Mouse (Mus musculus) neural tube, embryonic 12.5 days (tissue): Measurements from ENCODE around the gene Ldlrad3. TPM values are rescaled to one million over a fixed set of nuclear protein-coding genes. Genes with fewer than 3 reads are reported as not detected.

Source experiments
- ATAC-seq: fragments of 200-750 bp; cut with Nextera tagmentation; 2 replicates; pipeline ENCODE4 v1.8.0; 2017; ENCODE audit warnings: low read depth, mild to moderate bottlenecking, moderate TSS enrichment, moderate library complexity; ENCODE audit not compliant: low FRiP score
- H3K27ac ChIP-seq: fragments of 300-500 bp; sonication (generic); 2 replicates; pipeline ENCODE4 v1.5.1; 2016
- H3K27me3 ChIP-seq: fragments of 300-500 bp; sonication (generic); replicated peaks from 2 replicates; pipeline ENCODE4 v1.6.1; 2016; ENCODE audit warnings: mild to moderate bottlenecking
- H3K36me3 ChIP-seq: fragments of 300-500 bp; sonication (generic); 2 replicates; pipeline ENCODE4 v1.6.1; 2016; ENCODE audit warnings: mild to moderate bottlenecking
- H3K4me1 ChIP-seq: fragments of 300-500 bp; sonication (generic); 2 replicates; pipeline ENCODE4 v1.6.1; 2016
- H3K4me2 ChIP-seq: fragments of 300-500 bp; sonication (generic); replicated peaks from 2 replicates; pipeline ENCODE4 v1.6.1; 2016; ENCODE audit warnings: mild to moderate bottlenecking
- H3K4me3 ChIP-seq: fragments of 300-500 bp; sonication (generic); 2 replicates; pipeline ENCODE4 v1.5.1; 2016
- H3K9ac ChIP-seq: fragments of 300-500 bp; sonication (generic); 2 replicates; pipeline ENCODE4 v1.6.1; 2016; ENCODE audit warnings: mild to moderate bottlenecking
- H3K9me3 ChIP-seq: fragments of 300-500 bp; sonication (generic); 2 replicates; pipeline ENCODE4 v1.6.1; 2016; ENCODE audit warnings: mild to moderate bottlenecking
- WGBS: fragments of 180-500 bp; shearing (Covaris S2); methylation state at CpG from one replicate; pipeline ENCODE4 v1.1.7; 2016; 5-methylcytosine and 5-hydroxymethylcytosine counted together
- polyA plus RNA-seq: library from polyadenylated mRNA; unstranded; fragments of >200 nt; fragmentation: Nextera tagmentation; extraction: Ambion mirVana; gene quantifications from 2 replicates; pipeline ENCODE4 v1.2.1, GENCODE M21; 2016

The Ldlrad3 gene
- polyA plus RNA-seq, 1 experiment from 2014 or later: 57.9 TPM

DNA sequence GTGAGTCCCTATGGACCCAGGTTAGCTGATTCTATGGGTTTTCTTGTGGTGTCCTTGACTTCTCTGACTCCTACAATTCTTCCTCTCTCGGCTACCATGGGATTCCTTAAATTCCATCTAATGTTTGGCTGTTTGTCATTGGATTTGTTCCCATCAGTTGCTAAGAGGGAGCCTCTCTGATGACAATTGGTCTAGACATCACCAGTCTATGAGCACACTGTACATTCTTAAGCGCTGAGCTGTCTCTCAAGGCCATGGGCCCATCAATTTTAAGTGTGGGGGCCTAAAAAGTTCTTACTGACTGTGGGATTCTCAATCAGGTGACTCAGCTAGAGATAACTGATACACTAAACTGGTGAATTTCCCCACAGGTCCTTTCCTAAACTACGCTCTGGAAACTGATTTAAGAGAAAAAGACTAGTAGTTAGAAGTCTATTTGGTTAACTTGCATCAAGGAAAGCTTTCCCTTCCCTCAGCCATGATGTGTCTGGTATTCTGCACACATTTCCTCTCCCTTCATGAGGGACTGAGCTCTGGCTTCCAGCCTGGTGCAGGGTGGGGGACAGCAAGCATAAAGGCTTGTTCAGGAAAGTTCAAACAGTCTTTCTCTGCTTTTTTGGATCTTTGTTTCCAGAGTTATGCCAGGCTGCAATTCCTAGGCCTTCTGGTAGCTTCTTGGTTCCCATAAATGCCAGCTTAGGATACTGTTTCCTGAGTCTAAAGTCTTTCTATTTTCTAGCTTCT lies 199.7 kb downstream of the Ldlrad3 start:
- ATAC-seq: no peak
- H3K27ac ChIP-seq: no peak overlapping the region
- 82% methylated on average over 3 of the region's 3 CpGs for WGBS

DNA sequence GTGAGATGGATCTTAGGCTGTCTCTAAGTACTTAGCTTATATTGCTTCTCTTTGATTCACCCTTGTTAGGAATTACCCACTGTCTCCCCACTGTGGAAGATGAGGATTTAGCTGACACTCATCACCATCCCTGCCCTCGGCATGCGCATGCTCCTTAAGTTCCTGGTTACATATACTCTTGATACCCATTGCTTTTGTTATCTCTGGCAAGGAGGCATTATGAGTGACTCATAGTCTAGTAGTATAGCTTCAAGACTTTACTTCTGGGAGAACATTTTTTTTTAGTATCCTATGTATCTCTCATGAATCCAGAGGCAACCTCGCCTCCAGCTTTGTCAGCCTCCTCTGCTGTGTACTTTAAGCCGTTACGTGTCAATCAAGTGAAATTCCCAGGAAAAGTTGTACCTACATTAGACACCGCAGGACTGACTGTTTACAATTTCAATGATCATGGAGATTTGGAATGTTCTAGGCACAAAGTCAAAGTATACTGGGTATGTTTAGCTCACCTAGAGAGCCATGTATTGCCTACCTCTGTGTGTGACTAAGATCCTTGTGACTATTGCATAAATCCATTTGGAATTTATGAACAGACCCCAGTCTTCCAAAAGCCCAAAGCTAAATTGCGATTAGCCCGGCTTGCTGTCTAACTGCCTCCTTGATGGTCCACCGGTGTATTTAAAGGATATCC lies 202.2 kb downstream of the Ldlrad3 start:
- Histone ChIP-seq H3K36me3 (no peaks in the 10 kb centered on the region), H3K9me3 (no peaks in the 10 kb centered on the region), H3K4me1 (peaks cover 26% of the 10 kb centered on the region), H3K4me3 (no peak overlapping the region), H3K9ac (no peak overlapping the region), H3K4me2 (no peak overlapping the region), H3K27me3 (no peaks in the 10 kb centered on the region), H3K27ac (no peak overlapping the region)
- WGBS: 88% methylated on average over 9 of the region's 9 CpGs
- no peak for ATAC-seq

More for the DNA sequence above, 199.7 kb downstream of the Ldlrad3 start:
- Histone ChIP-seq H3K4me3 (no peak overlapping the region), H3K9ac (no peak overlapping the region), H3K9me3 (no peaks in the 10 kb centered on the region), H3K4me2 (no peak overlapping the region), H3K4me1 (peaks cover 7% of the 10 kb centered on the region), H3K36me3 (no peaks in the 10 kb centered on the region), H3K27me3 (no peaks in the 10 kb centered on the region)

DNA sequence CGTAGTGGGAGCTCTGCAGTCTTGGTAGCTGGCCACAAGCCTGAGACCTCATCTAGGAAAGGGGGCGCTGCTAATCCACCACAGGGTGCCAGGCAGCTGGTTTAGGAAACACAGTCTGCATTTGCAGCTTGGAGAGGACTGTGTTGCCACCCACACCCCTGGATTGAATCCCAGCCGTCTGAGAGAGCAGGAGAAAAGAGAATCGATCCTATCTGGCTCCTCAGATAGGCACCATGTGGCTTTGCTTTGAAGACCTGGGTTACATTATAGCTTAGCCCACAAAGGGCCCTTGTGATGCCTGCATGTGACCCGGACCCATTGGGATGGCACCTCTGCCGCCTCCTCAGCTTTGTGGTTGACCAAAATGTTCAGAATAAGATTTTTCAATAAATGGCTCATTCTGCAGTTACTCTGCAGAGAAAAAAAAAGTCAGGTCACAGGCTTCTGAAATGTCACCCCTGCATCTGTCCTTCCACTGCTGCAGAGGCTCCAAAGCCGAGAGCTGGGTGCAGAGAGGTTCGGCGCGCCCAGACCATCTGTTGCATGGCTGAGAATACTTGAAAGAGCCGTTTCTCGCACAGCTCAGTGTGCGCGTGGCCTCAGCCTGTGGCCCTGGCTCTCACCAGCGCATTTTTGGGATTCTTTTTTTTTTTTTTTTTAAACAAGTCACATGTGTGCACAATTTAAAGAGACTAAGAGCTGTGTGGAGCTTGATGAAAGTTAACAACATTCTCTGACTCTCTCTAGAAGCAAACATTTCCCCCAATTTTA lies 202.9 kb downstream of the Ldlrad3 start:
- Histone ChIP-seq H3K9me3 (no peaks in the 10 kb centered on the region), H3K4me3 (no peak overlapping the region), H3K27me3 (no peaks in the 10 kb centered on the region), H3K27ac (no peak overlapping the region), H3K36me3 (no peaks in the 10 kb centered on the region), H3K9ac (no peak overlapping the region), H3K4me1 (peaks cover 33% of the 10 kb centered on the region), H3K4me2 (no peak overlapping the region)
- ATAC-seq: no peak
- 35% methylated on average over 15 of the region's 15 CpGs for WGBS

DNA sequence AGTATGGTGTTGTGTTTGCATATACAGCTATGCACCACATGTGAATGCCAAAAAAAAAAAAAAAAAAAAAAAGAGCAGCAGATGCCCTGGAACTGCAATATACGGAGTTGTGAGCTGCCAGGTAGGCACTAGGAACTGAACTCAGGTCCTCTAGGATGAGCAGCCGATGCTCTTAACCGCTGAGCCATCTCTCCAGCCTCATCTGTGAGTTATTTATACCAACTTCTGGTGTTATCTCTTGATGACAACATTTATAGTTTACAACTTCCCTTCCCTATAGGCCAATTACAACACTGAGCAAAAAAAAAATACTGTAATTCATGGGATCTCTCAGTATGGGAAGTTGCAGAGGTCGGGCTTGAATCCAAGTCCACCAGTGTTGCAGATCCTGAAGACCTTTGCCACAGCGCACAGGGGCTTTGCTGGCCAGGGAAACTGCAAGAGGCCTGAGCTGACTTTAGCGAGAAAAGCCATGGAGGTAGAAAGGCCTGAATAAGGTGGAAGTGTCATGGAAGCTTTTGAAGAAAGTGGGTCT lies 204.2 kb downstream of the Ldlrad3 start:
- Histone ChIP-seq H3K4me3 (no peak overlapping the region), H3K9ac (no peak overlapping the region), H3K4me1 (peaks cover 42% of the 10 kb centered on the region), H3K36me3 (no peaks in the 10 kb centered on the region), H3K9me3 (no peaks in the 10 kb centered on the region), H3K4me2 (no peak overlapping the region), H3K27ac (no peak overlapping the region), H3K27me3 (no peaks in the 10 kb centered on the region)
- WGBS: 90% methylated on average over 6 of the region's 6 CpGs
- no peak for ATAC-seq

DNA sequence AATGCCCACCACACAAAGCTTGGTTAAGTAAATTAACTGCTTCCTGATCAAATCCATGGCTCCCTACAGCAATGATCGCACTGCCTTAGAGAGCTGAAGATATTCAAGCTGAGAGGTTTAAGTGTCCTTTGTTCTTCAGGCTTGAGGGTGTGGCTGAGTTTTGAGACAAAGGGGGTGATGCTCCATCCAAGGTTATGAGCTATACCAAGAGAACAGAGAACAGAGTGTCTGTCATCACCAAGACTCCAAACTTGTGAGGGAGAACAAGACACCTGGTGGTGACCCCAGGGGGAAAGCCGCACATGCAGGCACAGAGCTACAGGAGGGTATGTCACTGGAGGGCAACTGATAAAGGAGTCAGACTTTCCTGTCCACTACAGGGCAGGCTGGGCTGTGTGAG lies 205.0 kb downstream of the Ldlrad3 start:
- no peak overlapping the region for H3K4me2 ChIP-seq
- H3K9me3 ChIP-seq: no peaks in the 10 kb centered on the region
- H3K27ac ChIP-seq: no peak overlapping the region
- H3K27me3 ChIP-seq: no peaks in the 10 kb centered on the region
- no peaks in the 10 kb centered on the region for H3K36me3 ChIP-seq
- H3K4me1 ChIP-seq: peaks cover 42% of the 10 kb centered on the region
- H3K9ac ChIP-seq: no peak overlapping the region
- no peak for ATAC-seq
- no peak overlapping the region for H3K4me3 ChIP-seq
- 70% methylated on average over 2 of the region's 2 CpGs for WGBS

DNA sequence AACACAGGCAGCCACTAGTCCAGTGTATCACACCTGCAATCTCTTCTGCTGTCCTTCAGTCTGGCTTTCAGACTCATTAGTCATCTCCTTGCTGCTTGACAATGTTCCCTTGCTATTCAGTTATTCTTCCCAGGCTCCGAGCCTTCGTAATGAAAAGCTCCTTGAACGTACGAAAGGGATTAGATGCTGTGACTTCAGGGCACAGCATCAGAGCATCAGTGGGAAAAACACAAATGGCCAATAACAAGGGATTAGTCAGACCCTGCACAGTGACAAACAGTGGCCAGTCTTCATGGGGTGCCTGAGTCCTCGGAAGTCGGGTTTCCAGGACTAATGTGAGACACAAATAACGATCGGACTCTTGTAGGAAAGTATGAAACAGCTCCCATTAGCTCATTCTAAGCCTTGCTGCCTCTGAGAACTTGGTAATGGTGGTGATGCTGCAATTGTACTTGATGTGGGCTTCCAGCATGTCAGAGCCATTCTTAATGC lies 205.7 kb downstream of the Ldlrad3 start:
- Histone ChIP-seq H3K4me3 (no peak overlapping the region), H3K36me3 (no peaks in the 10 kb centered on the region), H3K27ac (no peak overlapping the region), H3K4me2 (no peak overlapping the region), H3K4me1 (peaks cover 42% of the 10 kb centered on the region), H3K9me3 (no peaks in the 10 kb centered on the region), H3K27me3 (no peaks in the 10 kb centered on the region), H3K9ac (no peak overlapping the region)
- ATAC-seq: no peak
- 62% methylated on average over 8 of the region's 8 CpGs for WGBS

DNA sequence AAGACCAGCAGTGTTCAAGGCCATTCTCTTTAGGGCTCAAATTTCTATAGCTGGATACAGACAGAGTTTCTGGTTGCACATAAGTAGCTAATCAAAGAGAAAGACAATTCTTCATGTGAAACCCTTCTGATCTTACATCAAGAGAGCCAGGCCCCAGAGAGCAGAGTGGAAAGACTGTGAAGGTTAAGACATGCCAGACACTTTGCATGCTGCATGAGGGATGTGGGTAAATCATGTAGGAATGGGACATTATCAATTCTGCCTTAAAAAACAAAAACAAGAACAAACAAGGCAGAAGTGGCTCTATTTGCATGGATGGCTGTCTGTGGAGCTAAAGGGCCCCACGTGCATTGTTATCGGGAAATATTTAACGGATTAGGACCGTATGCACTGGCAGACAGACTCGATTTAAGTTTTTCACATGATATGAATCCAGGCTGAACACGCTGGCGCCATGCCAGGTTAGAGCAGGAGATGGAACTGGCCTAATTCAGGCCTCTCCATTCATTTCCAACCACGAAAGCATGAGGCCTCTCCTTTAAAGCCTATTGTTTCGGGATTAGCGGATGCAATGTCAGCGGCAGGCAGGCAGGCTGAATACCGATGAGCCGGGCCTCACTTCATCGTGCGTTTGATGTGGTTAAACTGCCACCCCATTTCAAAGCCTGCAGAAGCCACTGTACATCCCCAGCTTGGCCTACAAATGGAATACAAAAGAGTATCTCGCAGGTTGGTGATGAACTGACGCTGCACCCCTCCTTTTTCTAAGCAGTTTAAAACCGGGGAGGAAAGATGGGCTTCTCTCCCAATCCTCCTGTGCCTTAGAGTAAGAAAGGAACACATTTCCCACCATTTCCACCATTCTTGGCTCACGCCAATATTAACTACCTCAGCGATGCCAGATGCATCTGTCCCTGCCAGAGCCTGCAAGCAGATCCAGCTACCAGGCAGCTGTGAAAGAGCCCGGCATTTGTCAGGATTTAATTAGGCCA lies 207.4 kb downstream of the Ldlrad3 start:
- ATAC-seq: peak; percentile 70
- Histone ChIP-seq H3K4me3 (no peak overlapping the region), H3K9ac (peak overlapping the region; percentile 38; the same call in 1 of the 2 replicates), H3K27me3 (no peaks in the 10 kb centered on the region), H3K4me1 (peaks cover 42% of the 10 kb centered on the region), H3K9me3 (no peaks in the 10 kb centered on the region), H3K36me3 (no peaks in the 10 kb centered on the region), H3K4me2 (peak overlapping the region; percentile 31; the same call in 1 of the 2 replicates), H3K27ac (peak overlapping the region; percentile 77)
- WGBS: 11% methylated on average over 21 of the region's 21 CpGs

DNA sequence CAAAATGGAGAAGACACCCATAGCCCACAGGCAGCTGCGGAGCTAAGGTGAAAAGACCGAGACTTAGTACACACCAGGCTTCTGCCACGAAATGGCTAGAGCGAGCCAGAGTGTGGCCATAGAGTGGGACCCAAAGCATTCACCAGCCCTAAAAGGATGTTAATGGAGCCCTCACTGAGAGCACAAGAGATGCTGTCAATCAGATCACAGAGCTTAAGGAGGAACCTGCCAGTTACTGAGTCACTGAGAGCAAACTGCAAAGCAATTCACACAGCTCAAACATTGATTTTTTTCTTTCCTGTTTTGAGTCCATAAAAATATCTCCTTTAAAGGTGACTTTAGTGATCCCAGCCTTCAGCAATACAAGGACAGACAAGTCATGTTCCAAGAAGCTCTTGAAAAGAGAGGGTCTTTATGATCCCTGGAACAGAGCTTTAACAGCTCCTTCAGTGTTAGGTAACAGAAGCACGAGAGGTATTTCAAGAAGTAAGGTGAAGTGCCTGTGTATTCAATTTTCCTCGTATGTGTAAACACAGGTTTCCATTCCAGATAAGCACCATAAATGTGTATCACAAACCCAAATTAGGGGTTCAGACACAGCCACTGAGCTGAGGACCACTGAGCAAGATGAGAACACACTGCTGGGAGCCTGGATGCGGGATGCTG lies 209.7 kb downstream of the Ldlrad3 start:
- H3K27ac ChIP-seq: no peak overlapping the region

DNA sequence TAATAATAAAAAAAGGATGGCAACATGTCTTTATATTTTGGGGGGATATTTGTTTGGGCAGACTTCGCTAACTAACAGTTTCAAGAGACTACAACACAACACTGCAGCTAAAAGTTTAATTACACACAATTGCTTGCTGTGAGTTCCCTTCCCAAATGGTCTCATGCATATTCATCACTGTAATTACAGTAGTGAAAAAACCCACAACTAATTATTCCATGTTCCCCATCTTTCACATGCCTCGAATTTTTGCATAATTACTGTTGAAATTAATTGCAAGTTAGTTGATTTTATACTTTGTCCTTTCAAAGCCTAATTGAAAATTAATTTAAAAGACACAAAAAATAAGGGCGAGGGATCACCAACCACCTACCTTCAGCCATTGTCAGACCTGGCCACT lies 212.4 kb downstream of the Ldlrad3 start:
- WGBS: 78% methylated on average over 3 of the region's 3 CpGs
- Histone ChIP-seq H3K9ac (no peak overlapping the region), H3K27me3 (no peaks in the 10 kb centered on the region), H3K4me1 (peaks cover 19% of the 10 kb centered on the region), H3K9me3 (no peaks in the 10 kb centered on the region), H3K36me3 (no peaks in the 10 kb centered on the region), H3K4me2 (no peak overlapping the region), H3K27ac (no peak overlapping the region), H3K4me3 (no peak overlapping the region)
- no peak for ATAC-seq

More for the DNA sequence above, 209.7 kb downstream of the Ldlrad3 start:
- Histone ChIP-seq H3K4me3 (no peak overlapping the region), H3K9me3 (no peaks in the 10 kb centered on the region), H3K36me3 (no peaks in the 10 kb centered on the region), H3K27me3 (no peaks in the 10 kb centered on the region), H3K4me2 (no peak overlapping the region), H3K4me1 (peaks cover 36% of the 10 kb centered on the region), H3K9ac (no peak overlapping the region)
- WGBS: 81% methylated on average over 7 of the region's 7 CpGs
- ATAC-seq: no peak

DNA sequence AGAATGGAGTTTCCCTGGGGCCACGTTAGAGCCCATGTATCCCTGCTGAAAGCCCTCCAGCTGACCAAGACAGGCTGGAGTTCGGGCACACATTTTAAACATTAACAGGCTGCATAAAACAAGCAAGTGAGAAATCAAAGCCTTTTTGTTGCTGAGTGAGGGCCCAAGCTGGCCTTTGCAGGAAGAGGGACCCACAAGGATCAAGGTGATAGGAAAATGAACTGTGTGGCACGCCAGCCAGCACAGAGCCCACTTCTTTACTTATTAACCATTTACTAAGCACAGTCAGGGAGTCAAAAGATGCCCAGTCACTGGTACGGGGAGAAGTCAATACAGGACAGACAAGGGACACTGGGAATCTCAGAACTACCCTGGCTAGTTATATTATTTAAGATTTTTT lies 218.6 kb downstream of the Ldlrad3 start:
- Histone ChIP-seq H3K9me3 (no peaks in the 10 kb centered on the region), H3K9ac (no peak overlapping the region), H3K27ac (no peak overlapping the region), H3K4me1 (peaks cover 30% of the 10 kb centered on the region), H3K27me3 (no peaks in the 10 kb centered on the region), H3K36me3 (no peaks in the 10 kb centered on the region), H3K4me2 (no peak overlapping the region), H3K4me3 (no peak overlapping the region)
- no peak for ATAC-seq
- WGBS: 17% methylated on average over 4 of the region's 4 CpGs

DNA sequence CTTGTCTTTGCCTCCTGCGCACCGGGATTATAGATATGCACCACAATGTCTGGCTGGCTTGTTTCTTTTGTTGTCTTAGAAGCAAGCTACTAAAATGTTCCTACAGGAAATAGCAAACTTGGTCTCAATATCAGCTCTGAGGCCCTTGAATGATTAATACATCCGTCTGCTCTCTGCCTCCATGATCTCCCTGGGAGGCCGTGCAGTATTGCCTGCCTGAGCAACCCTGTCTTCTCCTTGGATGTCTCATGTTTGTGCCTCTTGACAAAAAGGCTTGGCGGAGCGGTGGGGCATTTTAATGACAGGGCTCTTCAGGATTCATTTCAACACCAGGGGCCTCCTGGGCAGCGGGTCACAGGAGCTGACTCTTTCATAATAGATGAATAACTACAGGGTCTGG lies 219.0 kb downstream of the Ldlrad3 start:
- no peak for ATAC-seq
- no peak overlapping the region for H3K27ac ChIP-seq
- no peak overlapping the region for H3K9ac ChIP-seq
- H3K4me2 ChIP-seq: no peak overlapping the region
- no peaks in the 10 kb centered on the region for H3K27me3 ChIP-seq
- H3K9me3 ChIP-seq: no peaks in the 10 kb centered on the region
- H3K4me3 ChIP-seq: no peak overlapping the region
- H3K4me1 ChIP-seq: peaks cover 30% of the 10 kb centered on the region
- H3K36me3 ChIP-seq: no peaks in the 10 kb centered on the region
- WGBS: 33% methylated on average over 7 of the region's 7 CpGs
